Mouse (Mus musculus) ES-E14 (cell line): Measurements from ENCODE around the gene Pmepa1.

ENCODE experiments used
- HCFC1 ChIP-seq: IDR thresholded peaks from 2 replicates; pipeline ENCODE4 v1.6.1; 2012; ENCODE audit warnings: low read length, inconsistent platforms, borderline replicate concordance; ENCODE audit not compliant: insufficient read depth
- ZC3H11A ChIP-seq: IDR thresholded peaks from 2 replicates; pipeline ENCODE4 v1.6.1; 2012; ENCODE audit warnings: low read depth, mild to moderate bottlenecking, inconsistent platforms, low read length, borderline replicate concordance
- ZNF384 ChIP-seq: IDR thresholded peaks from 2 replicates; pipeline ENCODE4 v1.6.1; 2012; ENCODE audit warnings: low read depth, low read length, inconsistent platforms

DNA sequence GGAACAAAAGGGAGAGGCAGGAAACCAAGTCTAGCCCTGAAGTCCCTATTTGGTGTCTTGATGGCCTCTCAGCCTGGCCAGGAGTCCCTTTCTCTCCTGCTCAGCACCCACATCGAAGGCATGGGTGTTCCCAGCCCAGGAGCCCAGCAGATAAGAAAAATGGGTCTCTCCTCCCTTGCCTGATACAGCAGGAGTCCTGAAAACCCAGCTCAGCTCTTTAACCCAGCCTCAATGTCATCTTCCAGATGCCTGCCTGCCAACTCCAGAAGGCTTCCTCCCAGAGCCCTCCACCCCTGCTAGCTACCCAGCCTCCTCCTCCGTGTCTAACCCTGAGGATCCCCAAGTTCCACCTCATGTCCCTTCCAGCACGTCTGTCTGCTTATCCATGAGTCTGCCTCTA lies 59.1 kb downstream of the Pmepa1 start:
- no peak for TF ChIP-seq ZNF384
- no peak for TF ChIP-seq HCFC1
- TF ChIP-seq ZC3H11A, result no peak
